ENCODE assay signal across 8 mouse cellular contexts in genomic region chr11:115780141-115781070, GRCm38 (mm10). TPM values are rescaled to one million over a fixed set of nuclear protein-coding genes. Genes with fewer than 3 reads are reported as not detected.
DNase-seq lines count a peak whose midpoint lies in the region; ATAC-seq lines count a peak whose summit lies in the region.

No protein-coding gene starts in this region.

- DNase-seq in heart, postnatal 25 days (ENCODE audit: low spot score) = no peak
- peak; percentile 64 for DNase-seq in embryonic facial prominence, embryonic 14.5 days (ENCODE audit: low spot score)
- DNase-seq in limb, embryonic 11.5 days (ENCODE audit: low spot score) = no peak
- no peak for DNase-seq in ovary, postnatal 14 days (ENCODE audit: low spot score)
- DNase-seq in adrenal gland, adult 8-10 months = no peak

- H3K27ac ChIP-seq in heart, embryonic 14.5 days (replicated peaks in 1 of 2; ENCODE audit: control insufficient read depth in 1 of 2, insufficient read depth in 1 of 2, low read depth in 2 of 2, low read length in 2 of 2) = peak overlapping the region; percentile 97
- no peak overlapping the region for H3K27ac ChIP-seq in embryonic facial prominence, embryonic 14.5 days (replicated peaks; ENCODE audit: low read depth, low read length)
- H3K27ac ChIP-seq in intestine, embryonic 16.5 days (ENCODE audit: low read length) = peak overlapping the region; percentile 87
- 0 out of 2 replicates have a peak overlapping the region, but pooled peaks have one; percentile 14 for H3K27ac ChIP-seq in limb, embryonic 11.5 days (replicated peaks; ENCODE audit: low read depth, low read length)
- H3K27ac ChIP-seq in neural tube, embryonic 15.5 days (replicated peaks) = peak overlapping the region; percentile 87

- intact Hi-C loops in heart, postnatal 25 days (cut with DNase I) = no loop called here

- ATAC-seq in heart, embryonic 14.5 days (ENCODE audit: insufficient number of reproducible peaks, insufficient read depth, low FRiP score, low read depth) = no peak
- peak; percentile 26; the same call in 1 of the 2 replicates for ATAC-seq in embryonic facial prominence, embryonic 14.5 days (ENCODE audit: low read depth)
- no peak for ATAC-seq in intestine, embryonic 16.5 days
- ATAC-seq in limb, embryonic 11.5 days (ENCODE audit: insufficient number of reproducible peaks, low FRiP score, low TSS enrichment, low read depth) = no peak
- peak; percentile 77 for ATAC-seq in neural tube, embryonic 15.5 days (ENCODE audit: low FRiP score)

- no peak overlapping the region for H3K4me3 ChIP-seq in heart, embryonic 14.5 days (ENCODE audit: control insufficient read depth in 1 of 2, insufficient read depth in 1 of 2, low read depth in 1 of 2, low read length in 2 of 2)
- H3K4me3 ChIP-seq in embryonic facial prominence, embryonic 14.5 days (ENCODE audit: low read depth, low read length) = no peak overlapping the region
- H3K4me3 ChIP-seq in intestine, embryonic 16.5 days (ENCODE audit: low read length) = no peak overlapping the region
- no peak overlapping the region for H3K4me3 ChIP-seq in limb, embryonic 11.5 days (ENCODE audit: low read depth, low read length)
- H3K4me3 ChIP-seq in neural tube, embryonic 15.5 days (replicated peaks) = peak overlapping the region; percentile 31

- H3K9ac ChIP-seq in heart, embryonic 14.5 days (ENCODE audit: low read length) = peak overlapping the region; percentile 59; the same call in 1 of the 2 replicates
- no peak overlapping the region for H3K9ac ChIP-seq in embryonic facial prominence, embryonic 14.5 days (ENCODE audit: low read depth, low read length)
- peak overlapping the region; percentile 21 for H3K9ac ChIP-seq in intestine, embryonic 16.5 days (ENCODE audit: low read depth, low read length)
- no peak overlapping the region for H3K9ac ChIP-seq in limb, embryonic 11.5 days (ENCODE audit: low read length)
- peak overlapping the region; percentile 41 for H3K9ac ChIP-seq in neural tube, embryonic 15.5 days (replicated peaks)

- no peaks in the 10 kb centered on the region for H3K27me3 ChIP-seq in heart, embryonic 14.5 days (ENCODE audit: control insufficient read depth, insufficient read depth, low read length)
- no peaks in the 10 kb centered on the region for H3K27me3 ChIP-seq in embryonic facial prominence, embryonic 14.5 days (replicated peaks; ENCODE audit: control insufficient read depth, insufficient read depth, low read length)
- H3K27me3 ChIP-seq in intestine, embryonic 16.5 days (replicated peaks; ENCODE audit: control insufficient read depth, insufficient read depth, low read length) = no peaks in the 10 kb centered on the region
- H3K27me3 ChIP-seq in limb, embryonic 11.5 days (ENCODE audit: control insufficient read depth, insufficient read depth, low read length) = no peaks in the 10 kb centered on the region
- H3K27me3 ChIP-seq in neural tube, embryonic 15.5 days (replicated peaks) = no peaks in the 10 kb centered on the region

- WGBS in heart, embryonic 14.5 days = 19% methylated on average over 20 of the region's 20 CpGs
- 18% methylated on average over 20 of the region's 20 CpGs for whole genome bisulfite sequencing in embryonic facial prominence, embryonic 14.5 days
- WGBS in intestine, embryonic 16.5 days = 37% methylated on average over 20 of the region's 20 CpGs
- 20% methylated on average over 20 of the region's 20 CpGs for WGBS in limb, embryonic 11.5 days
- WGBS in neural tube, embryonic 15.5 days = 9% methylated on average over 20 of the region's 20 CpGs

- peaks cover 47 to 59% of the 10 kb centered on the region in 2 experiments for H3K4me1 ChIP-seq in heart, embryonic 14.5 days (ENCODE audit: control insufficient read depth in 2 of 2, insufficient read depth in 2 of 2, low read length in 2 of 2)
- H3K4me1 ChIP-seq in embryonic facial prominence, embryonic 14.5 days (ENCODE audit: control insufficient read depth, insufficient read depth, low read length) = peaks cover 42% of the 10 kb centered on the region
- peaks cover 39% of the 10 kb centered on the region for H3K4me1 ChIP-seq in intestine, embryonic 16.5 days (ENCODE audit: control insufficient read depth, insufficient read depth, low read length)
- peaks cover 31% of the 10 kb centered on the region for H3K4me1 ChIP-seq in limb, embryonic 11.5 days (ENCODE audit: control insufficient read depth, insufficient read depth, low read length)
- H3K4me1 ChIP-seq in neural tube, embryonic 15.5 days = peaks cover 70% of the 10 kb centered on the region

- H3K4me2 ChIP-seq in heart, embryonic 14.5 days (ENCODE audit: low read length) = peak overlapping the region; percentile 56
- H3K4me2 ChIP-seq in embryonic facial prominence, embryonic 14.5 days (ENCODE audit: low read depth, low read length) = 0 out of 2 replicates have a peak overlapping the region, but pooled peaks have one; percentile 0
- no peak overlapping the region; the same call in 1 of the 2 replicates for H3K4me2 ChIP-seq in intestine, embryonic 16.5 days (ENCODE audit: low read depth, low read length)
- H3K4me2 ChIP-seq in limb, embryonic 11.5 days (ENCODE audit: low read depth, severe bottlenecking) = no peak overlapping the region
- peak overlapping the region; percentile 54 for H3K4me2 ChIP-seq in neural tube, embryonic 15.5 days

- peaks cover 21% of the 10 kb centered on the region for H3K36me3 ChIP-seq in heart, embryonic 14.5 days (ENCODE audit: control insufficient read depth, insufficient read depth, low read length)
- 0 out of 2 replicates have a peak, but pooled peaks cover 1% of the 10 kb centered on the region for H3K36me3 ChIP-seq in embryonic facial prominence, embryonic 14.5 days (ENCODE audit: control insufficient read depth, insufficient read depth, low read length)
- H3K36me3 ChIP-seq in intestine, embryonic 16.5 days (ENCODE audit: control insufficient read depth, insufficient read depth, low read length) = no peaks in the 10 kb centered on the region
- peaks cover 2% of the 10 kb centered on the region; the same call in 1 of the 2 replicates for H3K36me3 ChIP-seq in limb, embryonic 11.5 days (ENCODE audit: control insufficient read depth, insufficient read depth, low read length)
- no peaks in the 10 kb centered on the region for H3K36me3 ChIP-seq in neural tube, embryonic 15.5 days

- no peaks in the 10 kb centered on the region for H3K9me3 ChIP-seq in heart, embryonic 14.5 days (ENCODE audit: control insufficient read depth, low read length)
- H3K9me3 ChIP-seq in embryonic facial prominence, embryonic 14.5 days (ENCODE audit: control insufficient read depth, low read length) = no peaks in the 10 kb centered on the region
- no peaks in the 10 kb centered on the region for H3K9me3 ChIP-seq in intestine, embryonic 16.5 days (ENCODE audit: control insufficient read depth, low read length)
- H3K9me3 ChIP-seq in limb, embryonic 11.5 days (ENCODE audit: control insufficient read depth, low read length) = no peaks in the 10 kb centered on the region
- no peaks in the 10 kb centered on the region for H3K9me3 ChIP-seq in neural tube, embryonic 15.5 days (replicated peaks)

RNA-seq across cellular contexts. Expression of gene Tmem94, which starts 15.2 kb away (rescaled TPM):
- polyA plus RNA-seq in heart, embryonic 14.5 days (2014; fragmentation: Nextera tagmentation; extraction: Ambion mirVana) = 27.1 and 28.7 TPM in 2 replicates
- 100 to 1,000 TPM; 102 to 110 TPM for total RNA-seq in heart, postnatal 25 days (2021)
- 15.4 and 18.2 TPM in 2 replicates for polyA plus RNA-seq in embryonic facial prominence, embryonic 14.5 days (2014; fragmentation: Nextera tagmentation; extraction: Ambion mirVana)
- 19.7 and 21.1 TPM in 2 replicates for polyA plus RNA-seq in intestine, embryonic 16.5 days (2015; fragmentation: Nextera tagmentation; extraction: Ambion mirVana)
- 15.8 and 17.4 TPM in 2 replicates for polyA plus RNA-seq in limb, embryonic 11.5 days (2014; fragmentation: Nextera tagmentation; extraction: Ambion mirVana)
- polyA plus RNA-seq in neural tube, embryonic 15.5 days (2015; fragmentation: Nextera tagmentation; extraction: Ambion mirVana) = 20.3 and 21.2 TPM in 2 replicates
- total RNA-seq in adrenal gland, adult 8-10 months (2022) = 100 to 1,000 TPM in 2 of 4 experiments, 10 to 100 TPM in 2; 83.2 to 102 (median 95.5) TPM

RNA-seq across cellular contexts. Expression of gene Caskin2, which starts 33.0 kb away (rescaled TPM):
- 21.0 and 21.1 TPM in 2 replicates for polyA plus RNA-seq in heart, embryonic 14.5 days (2014; fragmentation: Nextera tagmentation; extraction: Ambion mirVana)
- total RNA-seq in heart, postnatal 25 days (2021) = 10 to 100 TPM; 41.8 to 52.2 TPM
- 16.2 and 16.8 TPM in 2 replicates for polyA plus RNA-seq in embryonic facial prominence, embryonic 14.5 days (2014; fragmentation: Nextera tagmentation; extraction: Ambion mirVana)
- 11.2 and 11.7 TPM in 2 replicates for polyA plus RNA-seq in intestine, embryonic 16.5 days (2015; fragmentation: Nextera tagmentation; extraction: Ambion mirVana)
- polyA plus RNA-seq in limb, embryonic 11.5 days (2014; fragmentation: Nextera tagmentation; extraction: Ambion mirVana) = 16.2 and 16.5 TPM in 2 replicates
- 9.8 and 10.2 TPM in 2 replicates for polyA plus RNA-seq in neural tube, embryonic 15.5 days (2015; fragmentation: Nextera tagmentation; extraction: Ambion mirVana)
- 10 to 100 TPM; 60.6 to 97.3 (median 78.2) TPM for total RNA-seq in adrenal gland, adult 8-10 months (2022)

RNA-seq across cellular contexts. Expression of gene Tsen54, which starts 34.1 kb away (rescaled TPM):
- polyA plus RNA-seq in heart, embryonic 14.5 days (2014; fragmentation: Nextera tagmentation; extraction: Ambion mirVana) = 18.9 and 24.2 TPM in 2 replicates
- 1 to 10 TPM; 9.1 to 9.2 TPM for total RNA-seq in heart, postnatal 25 days (2021)
- 21.2 and 26.8 TPM in 2 replicates for polyA plus RNA-seq in embryonic facial prominence, embryonic 14.5 days (2014; fragmentation: Nextera tagmentation; extraction: Ambion mirVana)
- polyA plus RNA-seq in intestine, embryonic 16.5 days (2015; fragmentation: Nextera tagmentation; extraction: Ambion mirVana) = 34.2 and 37.7 TPM in 2 replicates
- 29.2 and 32.8 TPM in 2 replicates for polyA plus RNA-seq in limb, embryonic 11.5 days (2014; fragmentation: Nextera tagmentation; extraction: Ambion mirVana)
- 22.0 and 23.7 TPM in 2 replicates for polyA plus RNA-seq in neural tube, embryonic 15.5 days (2015; fragmentation: Nextera tagmentation; extraction: Ambion mirVana)
- 10 to 100 TPM; 20.0 to 32.2 (median 25.4) TPM for total RNA-seq in adrenal gland, adult 8-10 months (2022)

RNA-seq across cellular contexts. Expression of gene Llgl2, which starts 43.4 kb away (rescaled TPM):
- polyA plus RNA-seq in heart, embryonic 14.5 days (2014; fragmentation: Nextera tagmentation; extraction: Ambion mirVana) = 14.5 and 15.5 TPM in 2 replicates
- 10 to 100 TPM; 15.1 to 21.5 TPM for total RNA-seq in heart, postnatal 25 days (2021)
- 11.9 and 12.1 TPM in 2 replicates for polyA plus RNA-seq in embryonic facial prominence, embryonic 14.5 days (2014; fragmentation: Nextera tagmentation; extraction: Ambion mirVana)
- polyA plus RNA-seq in intestine, embryonic 16.5 days (2015; fragmentation: Nextera tagmentation; extraction: Ambion mirVana) = 102 and 107 TPM in 2 replicates
- 6.2 and 8.5 TPM in 2 replicates for polyA plus RNA-seq in limb, embryonic 11.5 days (2014; fragmentation: Nextera tagmentation; extraction: Ambion mirVana)
- 0.97 and 8.8 TPM in 2 replicates for polyA plus RNA-seq in neural tube, embryonic 15.5 days (2015; fragmentation: Nextera tagmentation; extraction: Ambion mirVana)
- 10 to 100 TPM; 10.5 to 13.4 (median 11.5) TPM for total RNA-seq in adrenal gland, adult 8-10 months (2022)

Comparison
In these comparisons a context has a peak if more than half of its experiments do, and no peak if none do; other contexts are left out.
1. ATAC-seq: peak in embryonic facial prominence, embryonic 14.5 days (single experiment) and neural tube, embryonic 15.5 days (single experiment); none in heart, embryonic 14.5 days (single experiment), intestine, embryonic 16.5 days (single experiment) and limb, embryonic 11.5 days (single experiment).
2. H3K4me2 ChIP-seq: peak in heart, embryonic 14.5 days (single experiment), embryonic facial prominence, embryonic 14.5 days (single experiment) and neural tube, embryonic 15.5 days (single experiment); none in intestine, embryonic 16.5 days (single experiment) and limb, embryonic 11.5 days (single experiment).
3. H3K9ac ChIP-seq: peak in heart, embryonic 14.5 days (single experiment), intestine, embryonic 16.5 days (single experiment) and neural tube, embryonic 15.5 days (single experiment); none in embryonic facial prominence, embryonic 14.5 days (single experiment) and limb, embryonic 11.5 days (single experiment).